8 mouse cellular contexts compared by ENCODE assay signal in genomic region chr5:123228524-123228922, GRCm38 (mm10). TPM values are rescaled to one million over a fixed set of nuclear protein-coding genes. Genes with fewer than 3 reads are reported as not detected.
A peak's percentile ranks its signal among the peaks of the same experiment; 100 is the strongest.
DNase-seq lines count a peak whose midpoint lies in the region; ATAC-seq and TF ChIP-seq lines count a peak whose summit lies in the region.

No protein-coding gene starts in this region.

- peak overlapping the region; percentile 63 for H3K4me2 ChIP-seq in embryonic facial prominence, embryonic 15.5 days (replicated peaks)
- H3K4me2 ChIP-seq in limb, embryonic 12.5 days: peak overlapping the region; percentile 71

- peak overlapping the region; percentile 97 for H3K4me3 ChIP-seq in megakaryocyte, embryonic 14.5 days (replicated peaks)
- peak overlapping the region; percentile 87 for H3K4me3 ChIP-seq in embryonic facial prominence, embryonic 15.5 days (replicated peaks)
- peak overlapping the region; percentile 79 for H3K4me3 ChIP-seq in limb, embryonic 12.5 days (replicated peaks)
- peak overlapping the region; percentile 100 for H3K4me3 ChIP-seq in small intestine, adult 2 months (ENCODE audit: low read depth, low read length)

- no peak for ATAC-seq in megakaryocyte, adult 5-6 weeks (ENCODE audit: poor library complexity, severe bottlenecking)
- no peak for ATAC-seq in embryonic facial prominence, embryonic 15.5 days (ENCODE audit: insufficient number of reproducible peaks, low FRiP score, low TSS enrichment, low read depth)
- no peak for ATAC-seq in limb, embryonic 12.5 days (ENCODE audit: insufficient number of reproducible peaks, insufficient read depth, low FRiP score, low TSS enrichment, low read depth)

- H3K9ac ChIP-seq in embryonic facial prominence, embryonic 15.5 days: peak overlapping the region; percentile 83
- H3K9ac ChIP-seq in limb, embryonic 12.5 days (replicated peaks): peak overlapping the region; percentile 84

- 7% methylated on average over 15 of the region's 15 CpGs for WGBS in embryonic facial prominence, embryonic 15.5 days
- 6% methylated on average over 15 of the region's 15 CpGs for WGBS in limb, embryonic 12.5 days
- 7% methylated on average over 15 of the region's 15 CpGs for WGBS in small intestine, adult 2 months

- no peaks in the 10 kb centered on the region for H3K9me3 ChIP-seq in megakaryocyte, embryonic 14.5 days
- H3K9me3 ChIP-seq in embryonic facial prominence, embryonic 15.5 days (replicated peaks): no peaks in the 10 kb centered on the region
- no peaks in the 10 kb centered on the region for H3K9me3 ChIP-seq in limb, embryonic 12.5 days

- peaks cover 15% of the 10 kb centered on the region for H3K36me3 ChIP-seq in megakaryocyte, embryonic 14.5 days (replicated peaks; ENCODE audit: low read length)
- H3K36me3 ChIP-seq in embryonic facial prominence, embryonic 15.5 days: peaks cover 6% of the 10 kb centered on the region; the same call in 1 of the 2 replicates
- peaks cover 19% of the 10 kb centered on the region; the same call in 1 of the 2 replicates for H3K36me3 ChIP-seq in limb, embryonic 12.5 days
- no peaks in the 10 kb centered on the region for H3K36me3 ChIP-seq in small intestine, adult 2 months (ENCODE audit: control insufficient read depth, insufficient read depth, low read length)

- peaks cover 46% of the 10 kb centered on the region for H3K4me1 ChIP-seq in megakaryocyte, embryonic 14.5 days
- peaks cover 10% of the 10 kb centered on the region for H3K4me1 ChIP-seq in embryonic facial prominence, embryonic 15.5 days
- H3K4me1 ChIP-seq in limb, embryonic 12.5 days (replicated peaks): peaks cover 6% of the 10 kb centered on the region
- peaks cover 6% of the 10 kb centered on the region; the same call in 1 of the 2 replicates for H3K4me1 ChIP-seq in small intestine, adult 2 months (ENCODE audit: control insufficient read depth, insufficient read depth, insufficient read length, low read length)

- no peaks in the 10 kb centered on the region for H3K27me3 ChIP-seq in megakaryocyte, embryonic 14.5 days (replicated peaks)
- H3K27me3 ChIP-seq in embryonic facial prominence, embryonic 15.5 days: no peaks in the 10 kb centered on the region
- no peaks in the 10 kb centered on the region for H3K27me3 ChIP-seq in limb, embryonic 12.5 days
- H3K27me3 ChIP-seq in small intestine, adult 2 months (ENCODE audit: control insufficient read depth, insufficient read depth, low read length): no peaks in the 10 kb centered on the region

- no peak for DNase-seq in adrenal gland, postnatal 10 days
- DNase-seq in layer of hippocampus, postnatal 10 days (ENCODE audit: low spot score in 2 of 2): no peak
- DNase-seq in right cerebral cortex, adult 18-20 months: no peak

- TF ChIP-seq POLR2A in small intestine, adult 2 months (IDR thresholded peaks at IDR 0.05; ENCODE audit: low read depth, low read length): no peak

- no peak overlapping the region for H3K27ac ChIP-seq in embryonic facial prominence, embryonic 15.5 days (replicated peaks)
- no peak overlapping the region for H3K27ac ChIP-seq in limb, embryonic 12.5 days
- H3K27ac ChIP-seq in small intestine, adult 2 months (ENCODE audit: insufficient read depth, low read depth, low read length): 0 out of 2 replicates have a peak overlapping the region, but pooled peaks have one; percentile 33

- no peak for TF ChIP-seq CTCF in small intestine, adult 2 months (IDR thresholded peaks at IDR 0.05; ENCODE audit: extremely low read depth, insufficient read length, insufficient replicate concordance, low read depth, low read length)

RNA-seq across cellular contexts. Expression of gene Wdr66, which starts 23.4 kb away (rescaled TPM):
- 0.08 TPM in 1 of 2 replicates, not detected in the other for polyA plus RNA-seq in megakaryocyte, embryonic 14.5 days (2012; ENCODE audit: insufficient read depth, low replicate concordance)
- total RNA-seq in megakaryocyte, adult 5-6 weeks (2015): 0.29 TPM in 1 of 2 replicates, not detected in the other
- not detected in 2 replicates for total RNA-seq in megakaryocyte, adult 5-6 weeks (2017)
- 3.4 and 4.7 TPM in 2 replicates for polyA plus RNA-seq in embryonic facial prominence, embryonic 15.5 days (2015; fragmentation: Nextera tagmentation; extraction: Ambion mirVana)
- 0.44 TPM in 2 replicates for polyA plus RNA-seq in limb, embryonic 12.5 days (2016; fragmentation: Nextera tagmentation; extraction: Ambion mirVana)
- 0.25 and 0.27 TPM in 2 replicates for polyA plus RNA-seq in small intestine, adult 2 months (2012; rRNA removed)
- total RNA-seq in adrenal gland, postnatal 10 days (2021): under 1 TPM; 0.39 to 0.73 TPM
- 1 to 10 TPM; 5.4 to 7.3 TPM for total RNA-seq in layer of hippocampus, postnatal 10 days (2021)

RNA-seq across cellular contexts. Expression of gene Hpd, which starts 46.0 kb away (rescaled TPM):
- not detected in 2 replicates for polyA plus RNA-seq in megakaryocyte, embryonic 14.5 days (2012; ENCODE audit: insufficient read depth, low replicate concordance)
- not detected in 2 replicates for total RNA-seq in megakaryocyte, adult 5-6 weeks (2015)
- total RNA-seq in megakaryocyte, adult 5-6 weeks (2017): not detected in 2 replicates
- not detected in 2 replicates for polyA plus RNA-seq in embryonic facial prominence, embryonic 15.5 days (2015; fragmentation: Nextera tagmentation; extraction: Ambion mirVana)
- not detected in 2 replicates for polyA plus RNA-seq in limb, embryonic 12.5 days (2016; fragmentation: Nextera tagmentation; extraction: Ambion mirVana)
- 5.5 and 19.6 TPM in 2 replicates for polyA plus RNA-seq in small intestine, adult 2 months (2012; rRNA removed)
- total RNA-seq in adrenal gland, postnatal 10 days (2021): 100 to 1,000 TPM in 1 of 2 experiments, 10 to 100 TPM in 1; 65.8 to 142 TPM
- under 1 TPM in 1 of 2 experiments, not detected in 1; 0.55 TPM for total RNA-seq in layer of hippocampus, postnatal 10 days (2021)

RNA-seq across cellular contexts. Expression of gene Psmd9, which starts 59.3 kb away (rescaled TPM):
- 86.5 and 87.0 TPM in 2 replicates for polyA plus RNA-seq in megakaryocyte, embryonic 14.5 days (2012; ENCODE audit: insufficient read depth, low replicate concordance)
- total RNA-seq in megakaryocyte, adult 5-6 weeks (2015): 14.0 and 24.6 TPM in 2 replicates
- total RNA-seq in megakaryocyte, adult 5-6 weeks (2017): 9.6 and 20.4 TPM in 2 replicates
- polyA plus RNA-seq in embryonic facial prominence, embryonic 15.5 days (2015; fragmentation: Nextera tagmentation; extraction: Ambion mirVana): 92.3 and 95.4 TPM in 2 replicates
- polyA plus RNA-seq in limb, embryonic 12.5 days (2016; fragmentation: Nextera tagmentation; extraction: Ambion mirVana): 89.3 and 91.0 TPM in 2 replicates
- polyA plus RNA-seq in small intestine, adult 2 months (2012; rRNA removed): 12.5 and 21.9 TPM in 2 replicates
- 10 to 100 TPM; 29.0 to 29.4 TPM for total RNA-seq in adrenal gland, postnatal 10 days (2021)
- 10 to 100 TPM; 31.4 to 39.8 TPM for total RNA-seq in layer of hippocampus, postnatal 10 days (2021)
